Mouse (Mus musculus) heart, adult 11 months (tissue): ENCODE results near the gene Gm382.

ENCODE experiments used
- DNase-seq: peaks from one replicate; pipeline ENCODE4 v3.0.0; 2022

Gm382 gene

GRCm38 (mm10) chrX:127039672-127040071, at the start of gene Gm382:
Gene Gm382, plus strand, starts transcription at chrX:127039972.
- DNase-seq: no peak

GRCm38 (mm10) chrX:127070179-127070578, 30.4 kb downstream of the Gm382 start:
- peak; percentile 62 for DNase-seq

- no peak for DNase-seq
Observed at GRCm38 (mm10) chrX:127091282-127091681, 51.5 kb downstream of the Gm382 start.

- DNase-seq: no peak
Observed at GRCm38 (mm10) chrX:127093036-127093435, 53.3 kb downstream of the Gm382 start.

- no peak for DNase-seq
Observed at GRCm38 (mm10) chrX:127093961-127094360, 54.2 kb downstream of the Gm382 start.

GRCm38 (mm10) chrX:127104341-127104740, 64.6 kb downstream of the Gm382 start:
- no peak for DNase-seq
